Mouse (Mus musculus): ENCODE results near the gene Ubc. TPM values are rescaled to one million over a fixed set of nuclear protein-coding genes. Genes with fewer than 3 reads are reported as not detected.
A peak's percentile ranks its signal among the peaks of the same experiment; 100 is the strongest.
"Not testable (repeated sequence)": the region's sequence is repeated elsewhere in the genome, so short reads cannot be mapped to it uniquely, and the experiment has no call there.

Gene Ubc
- polyA plus RNA-seq, 1 experiment from 2014 or later: 992 TPM

- H3K36me3 ChIP-seq: no peaks in the 10 kb centered on the region
- H3K27ac ChIP-seq: no peak overlapping the region
- no peaks in the 10 kb centered on the region for H3K9me3 ChIP-seq (replicated peaks)
- no peak overlapping the region for H3K4me3 ChIP-seq
- no peak for DNase-seq (ENCODE audit: low spot score)
- 55% methylated on average over 7 of the region's 7 CpGs for WGBS
- H3K4me1 ChIP-seq: peaks cover 9% of the 10 kb centered on the region; the same call in 1 of the 2 replicates
- H3K27me3 ChIP-seq (ENCODE audit: low read depth, poor library complexity, severe bottlenecking): peaks cover 27% of the 10 kb centered on the region
These were observed 10.9 kb upstream of the Ubc start for GRCm38 (mm10) chr5:125400903-125401302.

- Histone ChIP-seq H3K9me3 (replicated peaks) (no peaks in the 10 kb centered on the region), H3K4me3 (0 out of 2 replicates have a peak overlapping the region, but pooled peaks have one; percentile 44), H3K4me1 (peaks cover 32% of the 10 kb centered on the region), H3K27ac (peak overlapping the region; percentile 97), H3K27me3 (ENCODE audit: low read depth, poor library complexity, severe bottlenecking) (peaks cover 16% of the 10 kb centered on the region), H3K36me3 (no peaks in the 10 kb centered on the region)
- DNase-seq (ENCODE audit: low spot score): no peak
- 78% methylated on average over 3 of the region's 3 CpGs for whole genome bisulfite sequencing
These were observed 5.0 kb upstream of the Ubc start for GRCm38 (mm10) chr5:125395008-125395407.

GRCm38 (mm10) chr5:125393622-125394603 lies 3.9 kb upstream of the Ubc start:
- WGBS: 28% methylated on average over 23 of the region's 25 CpGs
- no peaks in the 10 kb centered on the region for H3K9me3 ChIP-seq (replicated peaks)

GRCm38 (mm10) chr5:125392977-125393621 lies 3.1 kb upstream of the Ubc start:
- H3K36me3 ChIP-seq: peaks cover 7% of the 10 kb centered on the region
- H3K9me3 ChIP-seq (replicated peaks): no peaks in the 10 kb centered on the region
- DNase-seq (ENCODE audit: low spot score): peak; percentile 92
- H3K4me1 ChIP-seq: peaks cover 38% of the 10 kb centered on the region
- H3K27me3 ChIP-seq (ENCODE audit: low read depth, poor library complexity, severe bottlenecking): peaks cover 6% of the 10 kb centered on the region; the same call in 1 of the 2 replicates
- 1% methylated on average over 20 of the region's 20 CpGs for WGBS
- peak overlapping the region; percentile 44 for H3K4me3 ChIP-seq
- peak overlapping the region; percentile 97 for H3K27ac ChIP-seq

More at GRCm38 (mm10) chr5:125393622-125394603, 3.9 kb upstream of the Ubc start:
- Histone ChIP-seq H3K4me1 (peaks cover 32% of the 10 kb centered on the region), H3K27me3 (ENCODE audit: low read depth, poor library complexity, severe bottlenecking) (peaks cover 14% of the 10 kb centered on the region), H3K27ac (peak overlapping the region; percentile 97), H3K4me3 (peak overlapping the region; percentile 44), H3K36me3 (no peaks in the 10 kb centered on the region)
- peak; percentile 84 for DNase-seq (ENCODE audit: low spot score)

- Histone ChIP-seq H3K4me3 (peak overlapping the region; percentile 44), H3K36me3 (peaks cover 9% of the 10 kb centered on the region), H3K27ac (peak overlapping the region; percentile 97), H3K27me3 (ENCODE audit: low read depth, poor library complexity, severe bottlenecking) (peaks cover 6% of the 10 kb centered on the region; the same call in 1 of the 2 replicates), H3K4me1 (peaks cover 38% of the 10 kb centered on the region), H3K9me3 (replicated peaks) (no peaks in the 10 kb centered on the region)
- WGBS: 51% methylated on average over 1 of the region's 1 CpGs
- no peak for DNase-seq (ENCODE audit: low spot score)
These were observed 2.6 kb upstream of the Ubc start for GRCm38 (mm10) chr5:125392618-125392976.

GRCm38 (mm10) chr5:125392176-125392575 lies 2.2 kb upstream of the Ubc start:
- not testable (repeated sequence) for DNase-seq (ENCODE audit: low spot score)

GRCm38 (mm10) chr5:125391609-125392008 lies 1.6 kb upstream of the Ubc start:
- Histone ChIP-seq H3K4me1 (peaks cover 38% of the 10 kb centered on the region), H3K36me3 (peaks cover 12% of the 10 kb centered on the region), H3K27me3 (ENCODE audit: low read depth, poor library complexity, severe bottlenecking) (no peaks in the 10 kb centered on the region), H3K27ac (peak overlapping the region; percentile 36; the same call in 1 of the 2 replicates), H3K9me3 (replicated peaks) (no peaks in the 10 kb centered on the region), H3K4me3 (no peak overlapping the region)
- no peak for DNase-seq (ENCODE audit: low spot score)
- 91% methylated on average over 5 of the region's 5 CpGs for WGBS

More at GRCm38 (mm10) chr5:125392176-125392575, 2.2 kb upstream of the Ubc start:
- 97% methylated on average over 4 of the region's 4 CpGs for WGBS
- not testable (repeated sequence) for H3K27me3 ChIP-seq (ENCODE audit: low read depth, poor library complexity, severe bottlenecking); H3K4me3 ChIP-seq; H3K9me3 ChIP-seq (replicated peaks)
- Histone ChIP-seq H3K27ac (peak overlapping the region; percentile 97), H3K36me3 (peaks cover 10% of the 10 kb centered on the region), H3K4me1 (peaks cover 38% of the 10 kb centered on the region)

GRCm38 (mm10) chr5:125390906-125391477 lies 990 bp upstream of the Ubc start:
- Histone ChIP-seq H3K4me3 (no peak overlapping the region), H3K27me3 (ENCODE audit: low read depth, poor library complexity, severe bottlenecking) (no peaks in the 10 kb centered on the region), H3K9me3 (replicated peaks) (no peaks in the 10 kb centered on the region), H3K4me1 (peaks cover 38% of the 10 kb centered on the region), H3K27ac (peak overlapping the region; percentile 30; the same call in 1 of the 2 replicates), H3K36me3 (peaks cover 13% of the 10 kb centered on the region)
- no peak for DNase-seq (ENCODE audit: low spot score)
- WGBS: 94% methylated on average over 3 of the region's 3 CpGs

GRCm38 (mm10) chr5:125389131-125389578 lies 847 bp downstream of the Ubc start, which contains the start of gene Gm10382:
TSS of gene Gm10382 (plus strand) at chr5:125389322.
- H3K4me1 ChIP-seq: peaks cover 26% of the 10 kb centered on the region
- H3K4me3 ChIP-seq: peak within 1 kb of the TSS; percentile 87
- WGBS: under 1% methylated on average over 41 of the region's 41 CpGs
- no peaks in the 10 kb centered on the region for H3K27me3 ChIP-seq (ENCODE audit: low read depth, poor library complexity, severe bottlenecking)
- H3K27ac ChIP-seq: peak within 1 kb of the TSS; percentile 100
- DNase-seq (ENCODE audit: low spot score): peak; percentile 88
- H3K36me3 ChIP-seq: peaks cover 31% of the 10 kb centered on the region
- H3K9me3 ChIP-seq (replicated peaks): no peaks in the 10 kb centered on the region

GRCm38 (mm10) chr5:125388358-125389092 lies 1.5 kb downstream of the Ubc start:
- peaks cover 38% of the 10 kb centered on the region for H3K36me3 ChIP-seq
- no peaks in the 10 kb centered on the region for H3K9me3 ChIP-seq (replicated peaks)
- peak overlapping the region; percentile 87 for H3K4me3 ChIP-seq
- DNase-seq (ENCODE audit: low spot score): no peak
- 34% methylated on average over 13 of the region's 13 CpGs for WGBS
- H3K4me1 ChIP-seq: peaks cover 20% of the 10 kb centered on the region
- H3K27me3 ChIP-seq (ENCODE audit: low read depth, poor library complexity, severe bottlenecking): no peaks in the 10 kb centered on the region
- H3K27ac ChIP-seq: peak overlapping the region; percentile 100

- H3K4me3 ChIP-seq; H3K27me3 ChIP-seq (ENCODE audit: low read depth, poor library complexity, severe bottlenecking); H3K27ac ChIP-seq; DNase-seq (ENCODE audit: low spot score); H3K9me3 ChIP-seq (replicated peaks); H3K4me1 ChIP-seq: not testable (repeated sequence)
- H3K36me3 ChIP-seq: peaks cover 38% of the 10 kb centered on the region
- WGBS: 92% methylated on average over 5 of the region's 6 CpGs
These were observed 2.7 kb downstream of the Ubc start for GRCm38 (mm10) chr5:125387295-125387694.
